Mouse (Mus musculus) small intestine, adult 2 months (tissue): Measurements from ENCODE around the gene Grb2. TPM values are rescaled to one million over a fixed set of nuclear protein-coding genes. Genes with fewer than 3 reads are reported as not detected.

Experiments
- H3K27ac ChIP-seq: fragments of 200-500 bp; 2 replicates; pipeline ENCODE4 v1.5.1; 2012; ENCODE audit warnings: low read depth, low read length, control low read depth, inconsistent platforms; ENCODE audit not compliant: insufficient read depth
- H3K27me3 ChIP-seq: fragments of 200-500 bp; 2 replicates; pipeline ENCODE4 v1.6.1; 2012; ENCODE audit warnings: mild to moderate bottlenecking, moderate library complexity, low read length, inconsistent platforms; ENCODE audit not compliant: control insufficient read depth, insufficient read depth
- H3K36me3 ChIP-seq: fragments of 200-500 bp; 2 replicates; pipeline ENCODE4 v1.6.1; 2012; ENCODE audit warnings: mild to moderate bottlenecking, low read length, control low read depth, inconsistent platforms; ENCODE audit not compliant: control insufficient read depth, insufficient read depth
- H3K4me1 ChIP-seq: fragments of 200-500 bp; 2 replicates; pipeline ENCODE4 v1.6.1; 2012; ENCODE audit warnings: low read length, inconsistent platforms, mixed read lengths; ENCODE audit not compliant: control insufficient read depth, insufficient read depth, insufficient read length
- H3K4me3 ChIP-seq: fragments of 200-500 bp; 2 replicates; pipeline ENCODE4 v1.5.1; 2012; ENCODE audit warnings: low read depth, mild to moderate bottlenecking, control low read depth, inconsistent platforms, low read length, moderate library complexity
- CTCF ChIP-seq: fragments of 200-500 bp; IDR thresholded peaks from 2 replicates; pipeline ENCODE4 v1.5.1; 2012; ENCODE audit warnings: low read depth, mild to moderate bottlenecking, control low read depth, inconsistent platforms, low read length, moderate library complexity, mixed read lengths; ENCODE audit not compliant: insufficient replicate concordance, insufficient read length; ENCODE audit errors: extremely low read depth
- POLR2A ChIP-seq: fragments of 200-500 bp; IDR thresholded peaks from 2 replicates; pipeline ENCODE4 v1.6.1; 2012; ENCODE audit warnings: low read depth, mild to moderate bottlenecking, control low read depth, inconsistent platforms, low read length, moderate library complexity
- WGBS: fragments of 180-500 bp; shearing (Covaris S2); methylation state at CpG from one replicate; pipeline ENCODE4 v1.1.7; 2018; 5-methylcytosine and 5-hydroxymethylcytosine counted together
- polyA plus RNA-seq: library from polyadenylated mRNA; depleted of rRNA; stranded (reverse); fragments of >200 nt; gene quantifications from 2 replicates; pipeline ENCODE4 v1.2.3, GENCODE M21; 2012

The Grb2 gene
- polyA plus RNA-seq, 1 experiment, result 34.8 TPM

GRCm38 (mm10) chr11:115640311-115640828, 68.0 kb downstream of the Grb2 start:
- WGBS, result 79% methylated on average over 3 of the region's 4 CpGs
- Histone ChIP-seq H3K27me3 (no peaks in the 10 kb centered on the region), H3K27ac (0 out of 2 replicates have a peak overlapping the region, but pooled peaks have one; percentile 63), H3K4me3 (no peak overlapping the region), H3K4me1 (peaks cover 20% of the 10 kb centered on the region), H3K36me3 (peaks cover 14% of the 10 kb centered on the region)
- TF ChIP-seq POLR2A (no peak), CTCF (no peak)

GRCm38 (mm10) chr11:115639540-115639939, 68.9 kb downstream of the Grb2 start:
- H3K27ac ChIP-seq, result peak overlapping the region; percentile 28; the same call in 1 of the 2 replicates
- H3K4me1 ChIP-seq, result peaks cover 20% of the 10 kb centered on the region
- no peak for TF ChIP-seq POLR2A
- TF ChIP-seq CTCF, result no peak
- WGBS, result 62% methylated on average over 4 of the region's 4 CpGs
- H3K4me3 ChIP-seq, result no peak overlapping the region
- H3K27me3 ChIP-seq, result no peaks in the 10 kb centered on the region
- peaks cover 8% of the 10 kb centered on the region for H3K36me3 ChIP-seq

- Histone ChIP-seq H3K4me3 (no peak overlapping the region), H3K36me3 (peaks cover 3% of the 10 kb centered on the region; the same call in 1 of the 2 replicates), H3K27ac (peak overlapping the region; percentile 28; the same call in 1 of the 2 replicates), H3K27me3 (no peaks in the 10 kb centered on the region), H3K4me1 (peaks cover 20% of the 10 kb centered on the region)
- WGBS, result 44% methylated on average over 5 of the region's 5 CpGs
- TF ChIP-seq CTCF, result no peak
- no peak for TF ChIP-seq POLR2A
Observed at GRCm38 (mm10) chr11:115638498-115639409, 69.6 kb downstream of the Grb2 start.

- H3K4me3 ChIP-seq, result no peak overlapping the region
- H3K27me3 ChIP-seq, result no peaks in the 10 kb centered on the region
- no peaks in the 10 kb centered on the region for H3K36me3 ChIP-seq
- H3K4me1 ChIP-seq, result peaks cover 20% of the 10 kb centered on the region
- TF ChIP-seq CTCF (no peak), POLR2A (no peak)
- H3K27ac ChIP-seq, result no peak overlapping the region
- 77% methylated on average over 3 of the region's 3 CpGs for WGBS
Observed at GRCm38 (mm10) chr11:115636960-115637359, 71.4 kb downstream of the Grb2 start.

GRCm38 (mm10) chr11:115635484-115635883, 72.9 kb downstream of the Grb2 start:
- no peaks in the 10 kb centered on the region for H3K27me3 ChIP-seq
- peaks cover 14% of the 10 kb centered on the region for H3K4me1 ChIP-seq
- no peak overlapping the region for H3K27ac ChIP-seq
- H3K36me3 ChIP-seq, result no peaks in the 10 kb centered on the region
- no peak overlapping the region for H3K4me3 ChIP-seq
- WGBS, result 78% methylated on average over 8 of the region's 8 CpGs
- TF ChIP-seq POLR2A (no peak), CTCF (no peak)

GRCm38 (mm10) chr11:115635041-115635440, 73.4 kb downstream of the Grb2 start:
- H3K27ac ChIP-seq, result no peak overlapping the region
- WGBS, result 86% methylated on average over 8 of the region's 8 CpGs

GRCm38 (mm10) chr11:115634109-115634508, 74.3 kb downstream of the Grb2 start:
- no peak for TF ChIP-seq CTCF
- no peak for TF ChIP-seq POLR2A
- no peak overlapping the region for H3K27ac ChIP-seq
- 73% methylated on average over 4 of the region's 4 CpGs for WGBS
- H3K36me3 ChIP-seq, result no peaks in the 10 kb centered on the region
- no peak overlapping the region for H3K4me3 ChIP-seq
- H3K4me1 ChIP-seq, result peaks cover 4% of the 10 kb centered on the region; the same call in 1 of the 2 replicates
- no peaks in the 10 kb centered on the region for H3K27me3 ChIP-seq

More at GRCm38 (mm10) chr11:115635041-115635440, 73.4 kb downstream of the Grb2 start:
- H3K36me3 ChIP-seq, result no peaks in the 10 kb centered on the region
- no peaks in the 10 kb centered on the region for H3K27me3 ChIP-seq
- no peak overlapping the region for H3K4me3 ChIP-seq
- no peak for TF ChIP-seq POLR2A
- no peak for TF ChIP-seq CTCF
- H3K4me1 ChIP-seq, result peaks cover 10% of the 10 kb centered on the region
